Mouse (Mus musculus) heart, postnatal 4 days (tissue): ENCODE measurements around the gene Olfr157. TPM values are rescaled to one million over a fixed set of nuclear protein-coding genes. Genes with fewer than 3 reads are reported as not detected.
"Not testable (repeated sequence)": the region's sequence is repeated elsewhere in the genome, so short reads cannot be mapped to it uniquely, and the experiment has no call there.

Experiments used
- DNase-seq: peaks from one replicate; pipeline ENCODE4 v3.0.0; 2021
- total RNA-seq, 2 experiments: library from RNA; stranded (reverse); gene quantifications; 2 replicates each; pipeline ENCODE4 v1.2.3; 2021

Gene Olfr157
- total RNA-seq, 2 experiments from 2014 or later, result not detected

DNA sequence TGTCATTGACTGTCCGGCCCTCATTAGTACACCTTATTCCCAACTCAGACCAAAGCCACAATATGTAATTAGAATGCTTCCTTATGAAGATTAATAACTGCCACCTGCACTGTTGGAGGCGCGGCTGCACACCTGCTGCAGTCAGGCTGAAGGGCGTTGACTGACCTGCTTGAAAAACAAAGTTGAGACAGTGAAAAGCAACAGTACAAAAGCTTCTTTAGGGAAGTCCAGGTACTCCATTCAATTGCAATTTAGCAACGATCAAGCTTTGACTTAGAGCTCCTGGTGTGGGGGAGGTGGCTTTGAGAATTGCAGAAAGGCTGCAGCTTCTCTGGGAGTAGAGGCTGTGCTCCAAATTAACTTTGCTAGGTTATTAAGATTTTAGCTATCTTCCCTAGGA lies 44.2 kb downstream of the Olfr157 start:
- not testable (repeated sequence) for DNase-seq

DNA sequence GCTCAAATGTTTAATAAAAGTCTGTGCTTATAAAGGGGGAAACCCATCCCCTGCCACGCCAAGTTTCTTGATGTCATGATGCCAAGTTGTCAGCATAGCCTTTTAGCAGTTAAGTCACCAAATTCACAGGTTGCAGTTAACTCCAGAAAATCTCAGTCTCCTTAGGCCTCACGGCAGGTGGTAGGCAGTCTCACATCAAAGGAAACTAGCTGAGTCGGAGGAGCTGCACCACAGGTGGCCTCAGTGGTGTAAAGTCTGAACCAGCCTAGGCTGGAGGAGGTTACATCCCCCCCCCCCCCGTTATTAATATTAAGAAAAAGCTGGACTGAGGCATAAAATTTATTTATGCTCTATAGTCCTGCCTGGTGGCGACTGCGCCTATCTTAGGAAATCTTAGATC lies 44.7 kb downstream of the Olfr157 start:
- no peak for DNase-seq

Other genes starting within 250 kb of the Olfr157 start
- gene Npr2, start 208.3 kb downstream of the Olfr157 start, total RNA-seq, result 10 to 100 TPM; 35.1 to 35.8 TPM
- gene Spag8, start 186.6 kb downstream of the Olfr157 start, total RNA-seq, result under 1 TPM in 1 of 2 experiments, not detected in 1; 0.32 TPM
- 10 to 100 TPM; 92.2 to 98.4 TPM for gene Hint2, start 183.7 kb downstream of the Olfr157 start, total RNA-seq
- gene Tmem8b, start 171.2 kb downstream of the Olfr157 start, total RNA-seq, result 10 to 100 TPM; 15.4 to 17.9 TPM
- gene Fam221b, start 171.1 kb downstream of the Olfr157 start, total RNA-seq, result under 1 TPM in 1 of 2 experiments, not detected in 1; 0.23 TPM
- gene Olfr70, start 139.4 kb downstream of the Olfr157 start, total RNA-seq, result not detected
- gene Olfr71, start 129.9 kb downstream of the Olfr157 start, total RNA-seq, result not detected
- gene Hrct1, start 113.0 kb downstream of the Olfr157 start, total RNA-seq, result 1 to 10 TPM; 3.2 to 3.4 TPM
- 1 to 10 TPM; 2.0 to 2.3 TPM for gene Spaar, start 110.2 kb downstream of the Olfr157 start, total RNA-seq
- gene Olfr159, start 69.2 kb downstream of the Olfr157 start, total RNA-seq, result not detected
- not detected for gene Olfr156, start 16.3 kb downstream of the Olfr157 start, total RNA-seq
- not detected for gene Olfr155, start 11.4 kb upstream of the Olfr157 start, total RNA-seq
- 10 to 100 TPM; 11.7 to 11.9 TPM for gene Reck, start 35.3 kb upstream of the Olfr157 start, total RNA-seq
- gene Glipr2, start 117.2 kb upstream of the Olfr157 start, total RNA-seq, result 10 to 100 TPM; 31.0 to 32.9 TPM
- gene Ccin, start 143.3 kb upstream of the Olfr157 start, total RNA-seq, result under 1 TPM; 0.26 to 0.47 TPM
- 100 to 1,000 TPM; 108 TPM for gene Clta, start 164.3 kb upstream of the Olfr157 start, total RNA-seq
- gene Gne, start 244.0 kb upstream of the Olfr157 start, total RNA-seq, result 10 to 100 TPM; 46.6 to 49.7 TPM